Mouse (Mus musculus) liver, postnatal 0 days (tissue): Measurements from ENCODE around the gene Cand2. TPM values are rescaled to one million over a fixed set of nuclear protein-coding genes. Genes with fewer than 3 reads are reported as not detected.
A peak's percentile ranks its signal among the peaks of the same experiment; 100 is the strongest.

ENCODE experiments used
- ATAC-seq: fragments of 200-750 bp; cut with Nextera tagmentation; 2 replicates; pipeline ENCODE4 v1.8.0; 2017; ENCODE audit warnings: mild to moderate bottlenecking, moderate library complexity
- DNase-seq: peaks from one replicate; pipeline ENCODE4 v3.0.0-alpha.2; 2016
- H3K27ac ChIP-seq: fragments of 300-500 bp; sonication (generic); 2 replicates; pipeline ENCODE4 v1.5.1; 2014; ENCODE audit warnings: antibody characterized with exemption, moderate library complexity, mild to moderate bottlenecking, low read depth
- H3K27me3 ChIP-seq: fragments of 300-500 bp; sonication (generic); 2 replicates; pipeline ENCODE4 v1.6.1; 2014; ENCODE audit warnings: low read length, control low read depth, mixed read lengths; ENCODE audit not compliant: insufficient read depth
- H3K36me3 ChIP-seq: fragments of 300-500 bp; sonication (generic); replicated peaks from 2 replicates; pipeline ENCODE4 v1.6.1; 2014; ENCODE audit warnings: mild to moderate bottlenecking, control low read depth, low read length, moderate library complexity, mixed read lengths; ENCODE audit not compliant: insufficient read depth
- H3K4me1 ChIP-seq: fragments of 300-500 bp; sonication (generic); 2 replicates; pipeline ENCODE4 v1.6.1; 2014; ENCODE audit warnings: antibody characterized with exemption, mild to moderate bottlenecking, control low read depth; ENCODE audit not compliant: insufficient read depth
- H3K4me2 ChIP-seq: fragments of 300-500 bp; sonication (generic); 2 replicates; pipeline ENCODE4 v1.6.1; 2014; ENCODE audit warnings: low read depth, mild to moderate bottlenecking, low read length, moderate library complexity, mixed read lengths
- H3K4me3 ChIP-seq: fragments of 300-500 bp; sonication (generic); 2 replicates; pipeline ENCODE4 v1.5.1; 2014; ENCODE audit warnings: low read depth, low read length
- H3K9ac ChIP-seq: fragments of 300-500 bp; sonication (generic); replicated peaks from 2 replicates; pipeline ENCODE4 v1.6.1; 2014; ENCODE audit warnings: mild to moderate bottlenecking, moderate library complexity
- H3K9me3 ChIP-seq: fragments of 300-500 bp; sonication (generic); 2 replicates; pipeline ENCODE4 v1.6.1; 2016; ENCODE audit warnings: mild to moderate bottlenecking, control low read depth, low read length, mixed read lengths
- CTCF ChIP-seq: sonication (generic); IDR thresholded peaks from 2 replicates; pipeline ENCODE4 v1.5.1; 2016; ENCODE audit warnings: antibody characterized with exemption, low read depth
- EP300 ChIP-seq: IDR thresholded peaks from 2 replicates; pipeline ENCODE4 v1.6.1; 2016; ENCODE audit warnings: antibody characterized with exemption, low read depth, mild to moderate bottlenecking
- WGBS: fragments of 180-500 bp; shearing (Covaris S2); extraction: QIAGEN DNeasy Blood & Tissue Kit; methylation state at CpG from one replicate; pipeline ENCODE4 v1.1.7; 2014; ENCODE audit not compliant: insufficient replicate concordance; 5-methylcytosine and 5-hydroxymethylcytosine counted together
- polyA plus RNA-seq: library from polyadenylated mRNA; unstranded; fragments of >200 nt; fragmentation: Nextera tagmentation; extraction: Ambion mirVana; gene quantifications from 2 replicates; pipeline ENCODE4 v1.2.1, GENCODE M21; 2015

Cand2 gene
- polyA plus RNA-seq, 1 experiment from 2014 or later, result 0.61 TPM

DNA sequence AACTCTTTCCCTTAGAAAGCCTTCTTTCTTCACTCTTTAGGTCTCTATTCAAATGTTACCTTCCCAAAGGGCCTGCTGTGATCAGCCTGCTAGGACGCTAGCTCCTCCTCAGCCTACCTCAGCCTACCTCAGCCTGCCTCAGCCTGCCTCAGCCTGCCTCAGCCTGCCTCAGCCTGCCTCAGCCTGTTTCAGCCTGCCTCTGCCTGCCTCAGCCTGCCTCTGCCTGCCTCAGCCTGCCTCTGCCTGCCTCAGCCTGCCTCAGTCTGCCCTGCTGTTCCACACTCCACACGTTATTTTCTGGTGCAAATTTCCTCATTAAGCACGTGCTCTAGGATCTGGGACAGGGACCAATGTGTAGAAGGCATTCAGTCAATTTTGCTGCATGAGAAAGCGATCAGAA lies 14.2 kb upstream of the Cand2 start:
- no peak for TF ChIP-seq CTCF
- no peak for TF ChIP-seq EP300
- Histone ChIP-seq H3K27me3 (no peaks in the 10 kb centered on the region), H3K4me2 (no peak overlapping the region), H3K4me3 (no peak overlapping the region), H3K27ac (peak overlapping the region; percentile 79), H3K9me3 (no peaks in the 10 kb centered on the region), H3K36me3 (no peaks in the 10 kb centered on the region), H3K4me1 (peaks cover 46% of the 10 kb centered on the region), H3K9ac (no peak overlapping the region)
- WGBS, result 94% methylated on average over 4 of the region's 4 CpGs
- ATAC-seq (no peak), DNase-seq (no peak)

DNA sequence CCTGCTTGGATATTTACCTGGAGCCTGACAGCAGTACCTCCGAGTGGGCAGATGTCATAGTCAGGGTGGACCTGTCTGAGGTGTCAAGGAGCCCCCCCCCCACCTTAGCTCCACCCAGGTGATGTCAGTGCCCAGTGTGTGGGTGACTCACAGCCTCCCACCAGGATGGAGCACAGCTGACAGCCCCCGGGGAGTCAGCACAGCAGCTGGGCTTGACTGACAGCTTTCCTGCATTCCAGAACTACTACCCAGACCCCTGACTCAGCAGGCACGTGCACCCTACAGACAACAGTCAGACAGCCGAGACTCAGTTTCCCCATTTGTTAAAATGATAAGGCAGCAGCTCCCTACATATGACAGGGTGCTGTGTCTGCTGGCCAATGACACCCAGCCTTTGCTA lies 13.4 kb upstream of the Cand2 start:
- H3K27me3 ChIP-seq, result no peaks in the 10 kb centered on the region
- no peak for TF ChIP-seq CTCF
- TF ChIP-seq EP300, result no peak
- H3K4me3 ChIP-seq, result no peak overlapping the region
- H3K9ac ChIP-seq, result no peak overlapping the region
- peaks cover 39% of the 10 kb centered on the region for H3K4me1 ChIP-seq
- no peaks in the 10 kb centered on the region for H3K36me3 ChIP-seq
- DNase-seq (no peak), ATAC-seq (no peak)
- H3K4me2 ChIP-seq, result no peak overlapping the region
- no peaks in the 10 kb centered on the region for H3K9me3 ChIP-seq
- H3K27ac ChIP-seq, result no peak overlapping the region
- WGBS, result 54% methylated on average over 4 of the region's 4 CpGs

DNA sequence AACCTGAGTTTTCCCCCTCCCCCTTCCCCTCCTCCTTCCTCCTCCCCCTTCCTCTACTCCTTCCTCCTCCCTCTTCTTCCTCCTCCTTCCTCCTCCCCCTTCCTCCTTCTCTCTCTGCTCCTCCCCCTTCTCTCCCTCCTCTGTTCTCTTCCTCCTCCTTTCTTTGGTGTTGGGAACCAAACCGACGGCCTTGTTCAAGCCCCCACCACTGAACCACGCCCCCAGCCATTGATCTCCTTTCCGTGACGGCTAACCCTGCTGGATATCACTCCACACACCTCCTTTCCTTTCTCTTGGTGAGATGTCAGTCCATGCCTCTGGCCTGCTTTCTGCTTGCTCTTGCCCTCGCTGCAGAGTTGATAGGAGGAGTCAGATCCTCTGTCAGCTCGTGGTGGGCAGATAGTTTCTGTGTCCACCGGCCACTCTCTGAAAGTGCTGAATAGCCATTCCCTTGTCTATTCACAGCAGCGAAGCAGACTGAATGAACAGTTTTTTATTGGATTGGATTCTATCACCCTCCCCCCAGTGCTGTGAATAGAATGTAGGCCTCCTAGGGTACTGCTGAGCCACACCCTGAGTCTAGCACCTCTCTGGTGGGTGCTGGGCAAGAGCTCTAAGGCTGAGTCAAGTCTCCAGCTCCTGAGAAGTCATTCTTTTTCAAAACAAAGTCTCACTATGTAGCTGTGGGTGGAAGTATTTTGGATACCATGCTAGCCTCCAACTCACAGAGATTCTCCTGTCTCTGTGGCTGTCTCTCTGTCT lies 12.2 kb upstream of the Cand2 start, which contains the start of gene Tmem40:
Gene Tmem40, minus strand, starts transcription at position 416 of the 762 bp plus-strand sequence.
- Histone ChIP-seq H3K27me3 (no peaks in the 10 kb centered on the region), H3K27ac (peak within 1 kb of the TSS; percentile 53), H3K9me3 (no peaks in the 10 kb centered on the region), H3K4me3 (no peak within 1 kb of the TSS), H3K9ac (no peak within 1 kb of the TSS), H3K4me2 (peak within 1 kb of the TSS; percentile 35), H3K36me3 (no peaks in the 10 kb centered on the region), H3K4me1 (peaks cover 39% of the 10 kb centered on the region)
- no peak for ATAC-seq
- TF ChIP-seq CTCF (no peak), EP300 (no peak)
- peak; percentile 60 for DNase-seq
- 4% methylated on average over 9 of the region's 9 CpGs for WGBS

GRCm38 (mm10) chr6:115764179-115764578 lies 10.2 kb upstream of the Cand2 start:
- no peak for TF ChIP-seq CTCF
- no peak for TF ChIP-seq EP300
- H3K4me1 ChIP-seq, result peaks cover 31% of the 10 kb centered on the region
- no peaks in the 10 kb centered on the region for H3K36me3 ChIP-seq
- DNase-seq (peak; percentile 55), ATAC-seq (peak; percentile 55)
- no peaks in the 10 kb centered on the region for H3K9me3 ChIP-seq
- H3K9ac ChIP-seq, result no peak overlapping the region; the same call in 1 of the 2 replicates
- WGBS, result 12% methylated on average over 7 of the region's 7 CpGs
- peak overlapping the region; percentile 49 for H3K4me2 ChIP-seq
- H3K27ac ChIP-seq, result peak overlapping the region; percentile 53
- H3K4me3 ChIP-seq, result no peak overlapping the region
- H3K27me3 ChIP-seq, result no peaks in the 10 kb centered on the region

DNA sequence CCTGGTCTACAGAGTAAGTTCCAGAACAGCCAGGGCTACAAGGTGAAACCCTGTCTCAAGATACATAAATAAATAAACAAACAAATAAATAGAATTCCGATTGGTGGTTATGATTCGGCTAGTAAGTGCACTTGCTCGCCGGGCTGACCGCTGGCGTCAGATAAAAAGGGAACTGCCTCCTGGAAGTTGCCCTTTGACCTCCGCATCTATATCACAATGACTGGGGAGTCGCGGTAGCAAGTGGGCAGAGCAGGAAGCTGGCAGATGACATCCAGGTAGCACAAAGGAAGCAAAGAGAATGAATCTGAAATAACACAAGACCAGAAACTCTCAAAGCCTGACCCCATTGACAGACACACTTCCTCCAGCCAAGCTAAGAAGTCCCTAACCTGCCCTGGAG lies 7.0 kb upstream of the Cand2 start:
- WGBS, result 27% methylated on average over 9 of the region's 9 CpGs
- peaks cover 16% of the 10 kb centered on the region for H3K4me1 ChIP-seq
- H3K27me3 ChIP-seq, result no peaks in the 10 kb centered on the region
- TF ChIP-seq CTCF, result no peak
- no peak for TF ChIP-seq EP300
- H3K27ac ChIP-seq, result no peak overlapping the region
- no peaks in the 10 kb centered on the region for H3K36me3 ChIP-seq
- no peak overlapping the region for H3K4me3 ChIP-seq
- DNase-seq, result no peak
- H3K9ac ChIP-seq, result no peak overlapping the region
- no peaks in the 10 kb centered on the region for H3K9me3 ChIP-seq
- ATAC-seq, result no peak
- no peak overlapping the region for H3K4me2 ChIP-seq

GRCm38 (mm10) chr6:115768207-115768606 lies 6.1 kb upstream of the Cand2 start:
- Histone ChIP-seq H3K36me3 (no peaks in the 10 kb centered on the region), H3K4me2 (no peak overlapping the region), H3K27me3 (no peaks in the 10 kb centered on the region), H3K4me1 (peaks cover 13% of the 10 kb centered on the region; the same call in 1 of the 2 replicates), H3K4me3 (no peak overlapping the region), H3K9ac (no peak overlapping the region), H3K27ac (0 out of 2 replicates have a peak overlapping the region, but pooled peaks have one; percentile 44), H3K9me3 (no peaks in the 10 kb centered on the region)
- WGBS, result 37% methylated on average over 4 of the region's 4 CpGs
- DNase-seq, result no peak
- ATAC-seq, result peak; percentile 22; the same call in 1 of the 2 replicates
- TF ChIP-seq EP300 (no peak), CTCF (no peak)
